Mouse (Mus musculus): ENCODE measurements around the gene Prtg. TPM values are rescaled to one million over a fixed set of nuclear protein-coding genes. Genes with fewer than 3 reads are reported as not detected.

The Prtg gene
- polyA plus RNA-seq, 1 experiment from 2014 or later = 1.3 TPM

GRCm38 (mm10) chr9:72880225-72880960 lies 73.7 kb downstream of the Prtg start:
- ATAC-seq (ENCODE audit: insufficient read depth) = no peak
- WGBS = 33% methylated on average over 16 of the region's 16 CpGs
- Histone ChIP-seq H3K4me2 (no peak overlapping the region), H3K4me3 (ENCODE audit: low read depth, low read length) (no peak overlapping the region), H3K27me3 (ENCODE audit: insufficient read depth, low read length) (no peaks in the 10 kb centered on the region), H3K9me3 (ENCODE audit: low read depth, low read length) (no peaks in the 10 kb centered on the region), H3K9ac (no peak overlapping the region), H3K36me3 (ENCODE audit: insufficient read depth) (no peaks in the 10 kb centered on the region), H3K4me1 (ENCODE audit: insufficient read depth) (peaks cover 22% of the 10 kb centered on the region), H3K27ac (ENCODE audit: low read depth) (peak overlapping the region; percentile 39; the same call in 1 of the 2 replicates)
- DNase-seq = peak; percentile 62
- no peak for TF ChIP-seq CTCF (IDR thresholded peaks at IDR 0.05; ENCODE audit: low read depth)

- DNase-seq = peak; percentile 84
- ATAC-seq (ENCODE audit: insufficient read depth) = peak; percentile 25; the same call in 1 of the 2 replicates
Observed at GRCm38 (mm10) chr9:72881026-72881768, 74.5 kb downstream of the Prtg start.

GRCm38 (mm10) chr9:72883940-72884339 lies 77.3 kb downstream of the Prtg start:
- peak; percentile 87 for DNase-seq
- ATAC-seq (ENCODE audit: insufficient read depth) = 0 out of 2 replicates have a peak, but pooled peaks have one; percentile 47
- H3K9me3 ChIP-seq (ENCODE audit: low read depth, low read length) = no peaks in the 10 kb centered on the region
- no peaks in the 10 kb centered on the region for H3K36me3 ChIP-seq (ENCODE audit: insufficient read depth)
- peak; percentile 93 for TF ChIP-seq CTCF (IDR thresholded peaks at IDR 0.05; ENCODE audit: low read depth)
- H3K4me3 ChIP-seq (ENCODE audit: low read depth, low read length) = no peak overlapping the region
- no peak overlapping the region for H3K4me2 ChIP-seq
- H3K27ac ChIP-seq (ENCODE audit: low read depth) = no peak overlapping the region
- WGBS = 12% methylated on average over 3 of the region's 3 CpGs
- no peak overlapping the region for H3K9ac ChIP-seq
- no peaks in the 10 kb centered on the region for H3K27me3 ChIP-seq (ENCODE audit: insufficient read depth, low read length)
- peaks cover 20% of the 10 kb centered on the region for H3K4me1 ChIP-seq (ENCODE audit: insufficient read depth)

More at GRCm38 (mm10) chr9:72881026-72881768, 74.5 kb downstream of the Prtg start:
- Histone ChIP-seq H3K4me3 (ENCODE audit: low read depth, low read length) (no peak overlapping the region), H3K36me3 (ENCODE audit: insufficient read depth) (no peaks in the 10 kb centered on the region), H3K27me3 (ENCODE audit: insufficient read depth, low read length) (no peaks in the 10 kb centered on the region), H3K9me3 (ENCODE audit: low read depth, low read length) (no peaks in the 10 kb centered on the region), H3K4me2 (peak overlapping the region; percentile 24; the same call in 1 of the 2 replicates), H3K4me1 (ENCODE audit: insufficient read depth) (peaks cover 22% of the 10 kb centered on the region), H3K27ac (ENCODE audit: low read depth) (peak overlapping the region; percentile 48), H3K9ac (no peak overlapping the region)
- WGBS = 10% methylated on average over 15 of the region's 15 CpGs
- no peak for TF ChIP-seq CTCF (IDR thresholded peaks at IDR 0.05; ENCODE audit: low read depth)

GRCm38 (mm10) chr9:72889777-72890176 lies 83.1 kb downstream of the Prtg start:
- no peak overlapping the region for H3K27ac ChIP-seq (ENCODE audit: low read depth)
- 79% methylated on average over 1 of the region's 1 CpGs for WGBS

GRCm38 (mm10) chr9:72890499-72891085 lies 83.9 kb downstream of the Prtg start:
- Histone ChIP-seq H3K27ac (ENCODE audit: low read depth) (no peak overlapping the region), H3K36me3 (ENCODE audit: insufficient read depth) (no peaks in the 10 kb centered on the region), H3K4me1 (ENCODE audit: insufficient read depth) (no peaks in the 10 kb centered on the region), H3K4me3 (ENCODE audit: low read depth, low read length) (no peak overlapping the region), H3K9me3 (ENCODE audit: low read depth, low read length) (no peaks in the 10 kb centered on the region), H3K4me2 (no peak overlapping the region), H3K9ac (no peak overlapping the region), H3K27me3 (ENCODE audit: insufficient read depth, low read length) (no peaks in the 10 kb centered on the region)
- TF ChIP-seq CTCF (IDR thresholded peaks at IDR 0.05; ENCODE audit: low read depth) = no peak
- ATAC-seq (ENCODE audit: insufficient read depth) (no peak), DNase-seq (no peak)
- WGBS = 80% methylated on average over 10 of the region's 10 CpGs

More at GRCm38 (mm10) chr9:72889777-72890176, 83.1 kb downstream of the Prtg start:
- DNase-seq = peak; percentile 72
- peak; percentile 62 for TF ChIP-seq CTCF (IDR thresholded peaks at IDR 0.05; ENCODE audit: low read depth)
- H3K4me1 ChIP-seq (ENCODE audit: insufficient read depth) = no peaks in the 10 kb centered on the region
- no peaks in the 10 kb centered on the region for H3K27me3 ChIP-seq (ENCODE audit: insufficient read depth, low read length)
- no peak overlapping the region for H3K4me3 ChIP-seq (ENCODE audit: low read depth, low read length)
- no peak overlapping the region for H3K9ac ChIP-seq
- H3K4me2 ChIP-seq = no peak overlapping the region
- H3K36me3 ChIP-seq (ENCODE audit: insufficient read depth) = no peaks in the 10 kb centered on the region
- no peaks in the 10 kb centered on the region for H3K9me3 ChIP-seq (ENCODE audit: low read depth, low read length)
- ATAC-seq (ENCODE audit: insufficient read depth) = no peak

GRCm38 (mm10) chr9:72892761-72893160 lies 86.1 kb downstream of the Prtg start:
- no peaks in the 10 kb centered on the region for H3K27me3 ChIP-seq (ENCODE audit: insufficient read depth, low read length)
- H3K4me1 ChIP-seq (ENCODE audit: insufficient read depth) = no peaks in the 10 kb centered on the region
- no peak overlapping the region for H3K4me2 ChIP-seq
- no peaks in the 10 kb centered on the region for H3K9me3 ChIP-seq (ENCODE audit: low read depth, low read length)
- no peaks in the 10 kb centered on the region for H3K36me3 ChIP-seq (ENCODE audit: insufficient read depth)
- ATAC-seq (ENCODE audit: insufficient read depth) (no peak), DNase-seq (no peak)
- no peak overlapping the region for H3K9ac ChIP-seq
- no peak overlapping the region for H3K27ac ChIP-seq (ENCODE audit: low read depth)
- TF ChIP-seq CTCF (IDR thresholded peaks at IDR 0.05; ENCODE audit: low read depth) = no peak
- H3K4me3 ChIP-seq (ENCODE audit: low read depth, low read length) = no peak overlapping the region
- 89% methylated on average over 5 of the region's 5 CpGs for WGBS
